Mouse (Mus musculus): ENCODE measurements around the gene Flt1. TPM values are rescaled to one million over a fixed set of nuclear protein-coding genes. Genes with fewer than 3 reads are reported as not detected.
A peak's percentile ranks its signal among the peaks of the same experiment; 100 is the strongest.

Gene Flt1
- total RNA-seq, 2 experiments from 2014 or later = 32.7 to 42.2 TPM

DNA sequence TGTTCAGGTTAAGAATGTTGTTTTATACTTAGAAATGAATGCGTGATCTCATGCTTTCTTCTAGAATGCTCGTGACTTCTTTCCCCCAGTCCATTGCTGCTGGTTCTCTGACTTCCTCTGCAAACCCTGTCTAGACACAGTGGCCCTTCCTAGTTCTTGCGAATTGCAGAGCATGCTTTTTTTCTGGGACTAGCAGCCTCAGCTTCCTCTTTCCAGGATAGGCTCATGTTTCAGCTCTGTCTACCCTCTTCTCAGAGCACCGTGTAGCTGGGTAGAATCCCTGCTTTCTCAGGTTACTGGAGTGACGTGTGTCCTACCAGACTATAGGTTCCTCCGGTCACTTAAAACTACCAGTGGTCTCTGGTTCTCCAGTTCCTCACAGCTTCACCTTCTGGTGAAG lies 183.5 kb downstream of the Flt1 start:
- H3K27ac ChIP-seq = peak overlapping the region; percentile 83
- H3K4me3 ChIP-seq = peak overlapping the region; percentile 21; the same call in 1 of the 2 replicates
- no peak for TF ChIP-seq CTCF (IDR thresholded peaks at IDR 0.05)
- DNase-seq = peak; percentile 33
- intact Hi-C loops (cut with DNase I) = loop anchor here (5.0 kb wide), 1 partner anchor 110 kb away; the partner anchor contains the start of gene Pan3

DNA sequence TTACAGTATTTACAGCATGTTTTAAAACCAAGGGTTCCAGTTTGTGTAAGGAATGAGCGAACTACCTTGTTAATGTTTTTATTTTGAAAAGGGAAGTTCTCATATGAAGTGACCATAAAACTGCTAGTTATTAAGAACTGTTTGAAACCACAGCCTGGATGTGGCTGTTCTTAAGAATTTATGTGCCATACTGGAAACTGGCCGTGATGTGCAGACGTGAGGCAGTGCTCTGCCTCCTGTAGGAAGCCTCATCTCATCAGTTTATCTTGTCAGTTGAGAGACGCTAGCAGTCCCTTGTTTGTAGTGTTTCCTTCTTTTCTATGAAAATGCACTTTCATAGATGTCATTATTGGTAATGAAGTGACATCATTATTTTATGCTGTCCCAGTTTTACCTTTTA lies 186.0 kb downstream of the Flt1 start:
- intact Hi-C loops (cut with DNase I) = loop anchor here (5.0 kb wide), 2 partner anchors 38 to 108 kb away; partner anchors contain the start of gene Pan3
- no peak for DNase-seq
- TF ChIP-seq CTCF (IDR thresholded peaks at IDR 0.05) = no peak
- H3K27ac ChIP-seq = no peak overlapping the region
- H3K4me3 ChIP-seq = no peak overlapping the region

DNA sequence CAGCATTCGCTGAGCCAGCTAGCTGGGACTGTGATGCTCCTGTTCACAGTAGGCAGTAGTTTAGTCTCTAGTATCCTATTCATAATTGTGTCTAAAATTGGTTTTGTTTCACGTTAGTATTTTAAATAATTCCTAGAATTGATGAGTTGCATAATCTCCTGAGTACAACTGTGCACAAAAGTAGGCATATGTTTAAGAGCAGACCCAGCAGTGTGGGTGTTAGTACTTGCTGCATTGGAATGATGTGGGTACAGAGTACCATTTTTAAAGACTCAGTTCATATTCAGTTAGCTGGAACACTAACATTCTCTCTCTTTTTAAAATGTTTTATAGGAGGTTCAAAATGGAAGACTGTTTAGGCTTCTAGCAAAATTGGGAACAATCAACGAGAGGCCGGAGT lies 186.4 kb downstream of the Flt1 start:
- H3K4me3 ChIP-seq = no peak overlapping the region
- no peak for TF ChIP-seq CTCF (IDR thresholded peaks at IDR 0.05)
- intact Hi-C loops (cut with DNase I) = loop anchor here (5.0 kb wide), 1 partner anchor 37 kb away; no protein-coding TSS in a partner anchor
- H3K27ac ChIP-seq = no peak overlapping the region
- DNase-seq = no peak

DNA sequence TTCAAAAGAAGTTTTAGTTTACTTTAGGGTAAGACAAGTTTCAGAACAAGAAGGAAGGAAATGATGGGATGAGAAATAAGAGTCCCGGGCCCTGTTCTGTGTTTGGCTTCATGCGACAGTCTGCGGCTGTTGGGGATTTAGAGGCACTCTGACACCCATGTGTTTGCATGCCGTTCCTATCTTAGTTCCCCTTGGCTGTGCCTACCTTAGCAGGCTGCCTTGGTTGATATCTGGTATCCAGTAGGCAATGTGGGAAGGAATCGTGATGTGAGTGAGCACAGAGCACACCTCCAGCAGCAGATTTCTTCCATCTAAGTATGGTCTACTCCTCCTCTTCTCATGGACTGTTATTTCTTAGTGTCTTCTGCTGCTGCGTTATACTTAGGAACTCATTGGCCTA lies 193.8 kb downstream of the Flt1 start:
- intact Hi-C loops (cut with DNase I) = no loop called here
- no peak overlapping the region for H3K4me3 ChIP-seq
- DNase-seq = no peak
- TF ChIP-seq CTCF (IDR thresholded peaks at IDR 0.05) = no peak
- H3K27ac ChIP-seq = no peak overlapping the region

DNA sequence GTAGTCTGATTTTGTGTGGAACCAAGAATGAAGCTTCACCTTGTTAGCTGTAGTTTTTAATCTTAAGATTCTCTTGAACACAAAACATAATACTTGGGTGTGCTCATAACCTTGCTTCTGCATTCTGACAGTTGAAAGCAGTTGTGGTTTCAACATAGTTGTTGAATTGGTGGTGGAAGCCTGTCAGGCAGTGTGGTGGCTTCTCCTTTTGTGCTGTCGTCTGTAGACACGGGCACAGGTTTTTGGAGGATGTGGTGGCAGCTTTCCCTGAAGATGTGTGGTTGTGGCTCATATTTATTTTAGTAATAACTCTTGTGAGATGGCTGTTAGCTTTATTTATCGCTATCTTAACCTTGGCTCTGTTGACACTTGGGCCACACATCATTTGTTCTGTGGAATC lies 198.0 kb downstream of the Flt1 start:
- Histone ChIP-seq H3K4me3 (no peak overlapping the region), H3K27ac (no peak overlapping the region)
- no peak for DNase-seq
- intact Hi-C loops (cut with DNase I) = no loop called here
- no peak for TF ChIP-seq CTCF (IDR thresholded peaks at IDR 0.05)

DNA sequence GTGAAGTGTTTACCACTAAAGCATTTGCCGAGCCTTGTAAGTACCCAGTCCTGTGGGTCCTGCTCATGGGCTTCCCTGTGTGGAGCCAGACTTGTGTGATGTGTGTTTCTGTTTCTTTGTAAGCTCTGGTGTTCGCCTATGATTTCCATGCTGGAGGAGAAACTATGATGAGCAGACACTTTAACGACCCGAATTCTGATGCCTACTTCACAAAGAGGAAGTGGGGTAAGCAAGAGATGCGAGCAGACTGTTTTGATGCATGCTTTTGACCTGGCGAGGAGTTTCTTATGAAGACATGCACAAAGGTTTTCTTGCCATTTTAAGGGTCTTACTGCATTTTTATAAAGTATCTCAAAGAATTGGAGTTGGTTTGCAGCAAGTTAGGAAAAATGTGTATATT lies 198.8 kb downstream of the Flt1 start:
- Histone ChIP-seq H3K4me3 (no peak overlapping the region), H3K27ac (no peak overlapping the region)
- TF ChIP-seq CTCF (IDR thresholded peaks at IDR 0.05) = no peak
- intact Hi-C loops (cut with DNase I) = no loop called here
- DNase-seq = no peak

Other genes starting within 250 kb of the Flt1 start
- 100 to 1,000 TPM; 141 to 146 TPM for gene Pomp, start 134.4 kb upstream of the Flt1 start, total RNA-seq (2021)
- 10 to 100 TPM in 1 of 2 experiments, 1 to 10 TPM in 1; 9.0 to 10.6 TPM for gene Slc46a3, start 168.8 kb upstream of the Flt1 start, total RNA-seq (2021)
- gene Mtus2, start 231.3 kb upstream of the Flt1 start, total RNA-seq (2021) = under 1 TPM; 0.08 to 0.15 TPM

All from gastrocnemius, adult 2 months (tissue).